Mouse (Mus musculus): ENCODE data around the gene Stoml2.

Gene Stoml2

GRCm38 (mm10) chr4:43031237-43031995, at the start of gene Stoml2:
TSS of gene Stoml2 (minus strand) at chr4:43031710.
- DNase-seq (ENCODE audit: low spot score in 2 of 2) = peak; percentile 82 to 88

- no peak for DNase-seq (ENCODE audit: low spot score in 2 of 2)
These were observed 46.7 kb upstream of the Stoml2 start for GRCm38 (mm10) chr4:43078071-43078718.

- DNase-seq (ENCODE audit: low spot score in 2 of 2) = no peak
These were observed 43.4 kb upstream of the Stoml2 start for GRCm38 (mm10) chr4:43074923-43075322.

GRCm38 (mm10) chr4:43065471-43065870, 34.0 kb upstream of the Stoml2 start:
- DNase-seq (ENCODE audit: low spot score in 2 of 2) = no peak

- DNase-seq (ENCODE audit: low spot score in 2 of 2) = no peak
These were observed 28.8 kb upstream of the Stoml2 start for GRCm38 (mm10) chr4:43060286-43060685.

- no peak for DNase-seq (ENCODE audit: low spot score in 2 of 2)
These were observed 28.2 kb upstream of the Stoml2 start for GRCm38 (mm10) chr4:43059697-43060096.

- DNase-seq (ENCODE audit: low spot score in 2 of 2) = peak; percentile 63 to 64
These were observed 27.5 kb upstream of the Stoml2 start, which contains the start of gene Unc13b for GRCm38 (mm10) chr4:43058753-43059654. TSS of gene Unc13b (plus strand) at chr4:43058953.

GRCm38 (mm10) chr4:43058392-43058752, 26.9 kb upstream of the Stoml2 start:
- DNase-seq (ENCODE audit: low spot score in 2 of 2) = no peak

GRCm38 (mm10) chr4:43057654-43058053, 26.1 kb upstream of the Stoml2 start:
- DNase-seq (ENCODE audit: low spot score in 2 of 2) = no peak

GRCm38 (mm10) chr4:43052627-43053026, 21.1 kb upstream of the Stoml2 start:
- no peak for DNase-seq (ENCODE audit: low spot score in 2 of 2)

- DNase-seq (ENCODE audit: low spot score in 2 of 2) = peak in 1 of 2 experiments; percentile 58
These were observed 15.7 kb upstream of the Stoml2 start for GRCm38 (mm10) chr4:43047231-43047630.

- DNase-seq (ENCODE audit: low spot score in 2 of 2) = no peak
These were observed 15.1 kb upstream of the Stoml2 start for GRCm38 (mm10) chr4:43046607-43047006.

GRCm38 (mm10) chr4:43045659-43046302, 14.3 kb upstream of the Stoml2 start, which contains the start of gene Fam214b:
TSS of gene Fam214b (minus strand) at chr4:43046220.
- DNase-seq (ENCODE audit: low spot score in 2 of 2) = peak; percentile 84 to 88

- DNase-seq (ENCODE audit: low spot score in 2 of 2) = no peak
These were observed 13.8 kb upstream of the Stoml2 start for GRCm38 (mm10) chr4:43045285-43045658.

- DNase-seq (ENCODE audit: low spot score in 2 of 2) = no peak
These were observed 13.2 kb upstream of the Stoml2 start for GRCm38 (mm10) chr4:43044673-43045072.

GRCm38 (mm10) chr4:43043644-43044357, 12.3 kb upstream of the Stoml2 start:
- DNase-seq (ENCODE audit: low spot score in 2 of 2) = peak in 1 of 2 experiments; percentile 54

GRCm38 (mm10) chr4:43040881-43041547, 9.5 kb upstream of the Stoml2 start:
- DNase-seq (ENCODE audit: low spot score in 2 of 2) = no peak

- DNase-seq (ENCODE audit: low spot score in 2 of 2) = peak; percentile 93 to 95
These were observed 8.6 kb upstream of the Stoml2 start for GRCm38 (mm10) chr4:43040114-43040572.

- no peak for DNase-seq (ENCODE audit: low spot score in 2 of 2)
These were observed 8.1 kb upstream of the Stoml2 start for GRCm38 (mm10) chr4:43039609-43040008.
